Mouse (Mus musculus) stomach, embryonic 14.5 days (tissue): ENCODE data around the gene Catsper1. TPM values are rescaled to one million over a fixed set of nuclear protein-coding genes. Genes with fewer than 3 reads are reported as not detected.
"Not testable (repeated sequence)": the region's sequence is repeated elsewhere in the genome, so short reads cannot be mapped to it uniquely, and the experiment has no call there.

Experiments used
- ATAC-seq: fragments of 200-750 bp; cut with Nextera tagmentation; 2 replicates; pipeline ENCODE4 v1.8.0; 2017; ENCODE audit warnings: low read depth, moderate TSS enrichment; ENCODE audit not compliant: insufficient number of reproducible peaks, insufficient read depth, low FRiP score
- H3K27ac ChIP-seq: fragments of 300-500 bp; sonication (generic); 2 replicates; pipeline ENCODE4 v1.5.1; 2014; ENCODE audit warnings: mild to moderate bottlenecking, low read length, moderate library complexity, mixed read lengths
- H3K27me3 ChIP-seq: fragments of 300-500 bp; sonication (generic); 2 replicates; pipeline ENCODE4 v1.6.1; 2014; ENCODE audit warnings: low read length, control low read depth, mixed read lengths; ENCODE audit not compliant: control insufficient read depth, insufficient read depth
- H3K36me3 ChIP-seq: fragments of 300-500 bp; sonication (generic); 2 replicates; pipeline ENCODE4 v1.6.1; 2014; ENCODE audit warnings: mild to moderate bottlenecking, control low read depth, low read length, moderate library complexity, mixed read lengths; ENCODE audit not compliant: control insufficient read depth, insufficient read depth
- H3K4me1 ChIP-seq: fragments of 300-500 bp; sonication (generic); 2 replicates; pipeline ENCODE4 v1.6.1; 2014; ENCODE audit warnings: low read length, control low read depth, mixed read lengths; ENCODE audit not compliant: control insufficient read depth, insufficient read depth
- H3K4me2 ChIP-seq: fragments of 300-500 bp; sonication (generic); replicated peaks from 2 replicates; pipeline ENCODE4 v1.6.1; 2014; ENCODE audit warnings: low read depth, low read length, control low read depth
- H3K4me3 ChIP-seq: fragments of 300-500 bp; sonication (generic); 2 replicates; pipeline ENCODE4 v1.5.1; 2014; ENCODE audit warnings: low read depth, low read length, control low read depth
- H3K9ac ChIP-seq: fragments of 300-500 bp; sonication (generic); replicated peaks from 2 replicates; pipeline ENCODE4 v1.6.1; 2014; ENCODE audit warnings: low read depth, mild to moderate bottlenecking, control low read depth, low read length, moderate library complexity, mixed read lengths
- H3K9me3 ChIP-seq: fragments of 300-500 bp; sonication (generic); 2 replicates; pipeline ENCODE4 v1.6.1; 2016; ENCODE audit warnings: low read depth, low read length, control low read depth; ENCODE audit not compliant: control insufficient read depth
- WGBS: fragments of 180-500 bp; shearing (Covaris S2); extraction: QIAGEN DNeasy Blood & Tissue Kit; methylation state at CpG from one replicate; pipeline ENCODE4 v1.1.7; 2014; 5-methylcytosine and 5-hydroxymethylcytosine counted together
- polyA plus RNA-seq: library from polyadenylated mRNA; unstranded; fragments of >200 nt; fragmentation: Nextera tagmentation; extraction: Ambion mirVana; gene quantifications from 2 replicates; pipeline ENCODE4 v1.2.1, GENCODE M21; 2014

The Catsper1 gene
- polyA plus RNA-seq, 1 experiment from 2014 or later, result not detected

- H3K4me3 ChIP-seq, result no peak overlapping the region
- H3K9ac ChIP-seq, result no peak overlapping the region
- 77% methylated on average over 6 of the region's 6 CpGs for WGBS
- no peaks in the 10 kb centered on the region for H3K27me3 ChIP-seq
- no peak overlapping the region for H3K4me2 ChIP-seq
- no peaks in the 10 kb centered on the region for H3K36me3 ChIP-seq
- no peak overlapping the region for H3K27ac ChIP-seq
- peaks cover 6% of the 10 kb centered on the region; the same call in 1 of the 2 replicates for H3K4me1 ChIP-seq
- no peak for ATAC-seq
- H3K9me3 ChIP-seq, result no peaks in the 10 kb centered on the region
These were observed 10.0 kb downstream of the Catsper1 start for GRCm38 (mm10) chr19:5345297-5346131.

- peaks cover 6% of the 10 kb centered on the region; the same call in 1 of the 2 replicates for H3K4me1 ChIP-seq
- 77% methylated on average over 6 of the region's 6 CpGs for WGBS
- H3K36me3 ChIP-seq, result no peaks in the 10 kb centered on the region
- H3K4me2 ChIP-seq, result no peak overlapping the region
- no peaks in the 10 kb centered on the region for H3K9me3 ChIP-seq
- H3K27me3 ChIP-seq, result no peaks in the 10 kb centered on the region
- no peak overlapping the region for H3K27ac ChIP-seq
- no peak overlapping the region for H3K9ac ChIP-seq
- H3K4me3 ChIP-seq, result no peak overlapping the region
- ATAC-seq, result no peak
These were observed 12.5 kb downstream of the Catsper1 start for GRCm38 (mm10) chr19:5348064-5348463.

DNA sequence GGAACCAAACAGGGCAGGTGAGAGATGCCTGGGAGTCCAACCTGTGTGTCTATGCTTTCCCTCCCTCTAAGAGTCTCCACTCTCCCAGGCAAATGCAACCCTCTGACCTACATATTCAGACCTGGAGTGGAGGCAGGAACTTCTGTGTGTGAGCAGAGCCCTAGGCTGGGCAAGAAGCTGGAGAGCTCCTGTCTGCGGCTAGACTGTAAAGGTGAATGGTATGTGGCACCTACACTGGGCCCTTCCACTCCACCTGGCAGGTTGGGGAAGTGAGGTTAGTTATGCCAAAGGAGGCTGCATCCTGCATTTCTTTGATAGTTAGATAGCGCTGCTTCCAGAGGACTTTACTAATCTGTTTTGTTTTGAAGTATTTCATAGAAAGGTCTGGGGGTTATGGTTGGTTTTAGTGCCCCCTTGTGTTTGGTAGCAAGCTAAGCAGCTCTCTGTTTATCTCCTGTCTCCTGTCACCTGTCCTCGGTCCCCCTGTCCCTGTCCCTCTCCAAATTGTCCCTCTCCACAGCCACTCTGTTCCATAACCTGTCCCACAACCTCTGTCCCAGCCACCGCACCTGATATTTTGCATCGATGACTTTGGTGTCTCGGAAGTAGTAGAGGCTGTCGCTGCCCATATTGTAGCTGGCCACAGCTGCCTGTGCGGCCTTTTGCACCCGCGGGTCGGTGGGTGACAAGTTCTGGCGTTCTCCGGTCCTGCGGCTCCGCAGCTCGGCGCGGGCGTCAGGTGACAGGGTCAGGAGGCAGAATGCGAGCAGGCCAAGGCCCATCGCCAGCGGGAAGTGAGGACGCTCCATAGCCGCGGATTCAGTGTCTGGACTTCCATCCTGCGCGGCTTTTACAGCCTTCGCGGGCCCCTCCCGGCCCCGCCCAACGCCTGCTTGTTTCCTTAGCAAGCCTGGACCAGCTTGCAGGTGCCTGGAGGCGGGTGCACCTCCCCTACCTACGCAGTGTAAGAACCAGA is 13.3 kb downstream of the Catsper1 start:
- H3K9ac ChIP-seq, result peak overlapping the region; percentile 46; the same call in 1 of the 2 replicates
- no peak overlapping the region for H3K27ac ChIP-seq
- no peaks in the 10 kb centered on the region for H3K27me3 ChIP-seq
- H3K4me3 ChIP-seq, result peak overlapping the region; percentile 27
- H3K4me2 ChIP-seq, result peak overlapping the region; percentile 60
- no peaks in the 10 kb centered on the region for H3K9me3 ChIP-seq
- H3K4me1 ChIP-seq, result peaks cover 6% of the 10 kb centered on the region; the same call in 1 of the 2 replicates
- WGBS, result 6% methylated on average over 34 of the region's 34 CpGs
- 0 out of 2 replicates have a peak, but pooled peaks have one; percentile 33 for ATAC-seq
- H3K36me3 ChIP-seq, result no peaks in the 10 kb centered on the region

- H3K27me3 ChIP-seq, H3K4me1 ChIP-seq, H3K36me3 ChIP-seq, H3K27ac ChIP-seq, ATAC-seq, H3K9me3 ChIP-seq: not testable (repeated sequence)
- peak within 1 kb of the TSS; percentile 60 for H3K4me2 ChIP-seq
- H3K9ac ChIP-seq, result peak within 1 kb of the TSS; percentile 46; the same call in 1 of the 2 replicates
- H3K4me3 ChIP-seq, result peak within 1 kb of the TSS; percentile 27
- 65% methylated on average over 6 of the region's 6 CpGs for WGBS
These were observed 13.9 kb downstream of the Catsper1 start, which contains the start of gene Cst6 for GRCm38 (mm10) chr19:5349502-5349873. TSS of gene Cst6 (minus strand) at chr19:5349574.

DNA sequence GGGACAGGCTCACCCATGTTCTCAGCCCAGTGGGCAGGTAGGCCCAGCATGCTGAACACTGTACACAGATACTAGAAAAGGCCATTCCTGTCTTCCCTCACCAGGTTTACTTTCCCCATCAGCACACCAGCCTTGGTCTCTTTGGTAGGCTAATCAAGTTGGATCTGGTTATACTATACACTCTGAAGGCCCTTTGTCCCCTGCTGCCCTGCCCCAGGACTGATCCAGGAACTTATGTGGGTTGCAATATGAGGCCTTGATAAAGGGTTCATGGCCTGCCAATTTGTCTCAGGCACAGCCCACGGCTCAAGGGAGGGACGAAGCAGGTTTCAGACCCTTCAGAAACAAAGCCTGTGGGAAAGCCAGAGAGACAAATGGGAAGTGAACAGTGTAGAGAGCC is 18.1 kb downstream of the Catsper1 start:
- WGBS, result 59% methylated on average over 2 of the region's 2 CpGs

GRCm38 (mm10) chr19:5356080-5356479 is 20.5 kb downstream of the Catsper1 start:
- Histone ChIP-seq H3K36me3 (no peaks in the 10 kb centered on the region), H3K27me3 (no peaks in the 10 kb centered on the region), H3K27ac (no peak overlapping the region), H3K4me2 (no peak overlapping the region), H3K4me3 (no peak overlapping the region), H3K9me3 (no peaks in the 10 kb centered on the region), H3K9ac (no peak overlapping the region), H3K4me1 (no peaks in the 10 kb centered on the region)
- no CpG with 5 or more reads among the region's 1 CpGs for WGBS
- no peak for ATAC-seq

More for the DNA sequence above, 18.1 kb downstream of the Catsper1 start:
- Histone ChIP-seq H3K4me2 (no peak overlapping the region), H3K4me3 (no peak overlapping the region), H3K27ac (no peak overlapping the region), H3K36me3 (no peaks in the 10 kb centered on the region), H3K9ac (no peak overlapping the region), H3K27me3 (no peaks in the 10 kb centered on the region), H3K4me1 (peaks cover 6% of the 10 kb centered on the region; the same call in 1 of the 2 replicates), H3K9me3 (no peaks in the 10 kb centered on the region)
- ATAC-seq, result no peak

DNA sequence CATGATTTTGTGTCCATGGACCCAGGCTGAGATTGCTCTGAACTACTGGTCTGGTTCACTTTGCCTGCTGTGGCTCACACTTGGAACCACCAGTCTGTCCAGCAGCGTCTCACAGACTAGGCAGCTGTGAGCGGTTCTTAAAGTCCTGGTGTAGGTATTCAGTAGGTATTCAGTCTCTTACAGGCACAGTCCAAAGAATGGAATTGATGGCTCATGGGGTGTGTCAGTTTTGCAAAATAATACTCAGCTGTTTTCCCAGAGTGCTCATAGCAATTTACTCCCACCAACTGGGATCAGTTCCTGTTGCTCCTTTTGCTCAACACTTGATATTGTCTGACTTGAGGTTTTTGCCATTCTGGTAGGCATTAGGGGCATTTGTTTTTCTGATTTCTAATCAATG is 26.6 kb downstream of the Catsper1 start:
- Histone ChIP-seq H3K4me1 (peaks cover 7% of the 10 kb centered on the region), H3K4me2 (no peak overlapping the region)
- WGBS, result 72% methylated on average over 2 of the region's 2 CpGs

DNA sequence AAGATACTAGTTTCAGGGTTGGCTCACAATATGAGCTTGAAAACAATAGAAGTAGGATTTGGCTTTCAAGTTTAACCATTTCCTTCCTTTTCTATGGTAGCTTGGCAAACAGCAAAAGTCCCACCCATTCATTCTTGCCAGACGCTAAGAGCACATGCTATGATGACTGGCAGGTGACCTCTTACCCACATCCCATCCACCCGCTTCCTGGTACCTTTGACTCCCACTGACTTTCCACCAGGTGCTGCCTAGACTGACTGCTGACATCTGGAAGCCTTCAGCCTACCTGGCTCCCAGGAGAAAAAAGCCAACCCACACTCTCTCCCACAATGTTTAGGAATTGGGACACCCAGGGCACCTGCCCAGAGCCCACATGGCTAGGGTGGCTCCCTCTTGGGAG is 28.6 kb downstream of the Catsper1 start:
- Histone ChIP-seq H3K4me2 (no peak overlapping the region), H3K27ac (no peak overlapping the region), H3K36me3 (peaks cover 25% of the 10 kb centered on the region), H3K4me3 (no peak overlapping the region), H3K9me3 (no peaks in the 10 kb centered on the region), H3K4me1 (peaks cover 17% of the 10 kb centered on the region), H3K27me3 (no peaks in the 10 kb centered on the region), H3K9ac (no peak overlapping the region)
- 87% methylated on average over 2 of the region's 2 CpGs for WGBS
- ATAC-seq, result no peak

More for the DNA sequence above, 26.6 kb downstream of the Catsper1 start:
- no peak overlapping the region for H3K4me3 ChIP-seq
- peaks cover 14% of the 10 kb centered on the region for H3K36me3 ChIP-seq
- no peaks in the 10 kb centered on the region for H3K9me3 ChIP-seq
- H3K9ac ChIP-seq, result no peak overlapping the region
- no peaks in the 10 kb centered on the region for H3K27me3 ChIP-seq
- no peak overlapping the region for H3K27ac ChIP-seq
- no peak for ATAC-seq
